Mouse (Mus musculus) stomach, postnatal 0 days (tissue): Measurements from ENCODE around the gene Prm1.

Source experiments
- CTCF ChIP-seq: IDR thresholded peaks from 2 replicates; pipeline ENCODE4 v1.5.1; 2016; ENCODE audit warnings: antibody characterized with exemption, low read depth, mild to moderate bottlenecking, moderate library complexity
- EP300 ChIP-seq: optimal IDR thresholded peaks from 2 replicates; pipeline ENCODE3; 2016; ENCODE audit warnings: antibody characterized with exemption

DNA sequence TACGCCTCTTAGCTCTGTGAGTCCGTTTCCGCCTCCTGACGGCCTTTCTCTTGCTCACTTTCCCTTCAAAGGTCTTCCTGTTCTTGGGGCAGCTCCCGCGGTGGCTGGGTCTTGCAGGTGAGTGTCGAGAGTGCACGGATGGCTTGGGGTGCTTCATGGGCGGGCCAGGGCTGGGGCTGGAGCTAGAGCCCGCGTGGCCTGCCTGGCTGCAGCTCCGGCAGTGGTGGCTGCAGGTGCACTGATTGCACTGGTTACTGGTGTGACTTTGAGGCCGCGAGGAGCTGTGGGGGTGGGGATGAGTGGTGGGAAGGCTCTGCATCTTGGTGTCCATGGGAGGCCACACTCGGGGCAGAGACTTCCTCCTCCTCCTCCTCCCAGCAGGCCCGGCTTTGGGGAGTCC lies 17.4 kb downstream of the Prm1 start, which contains the start of gene Tnp2:
- TF ChIP-seq CTCF (no peak), EP300 (no peak)
